Mouse (Mus musculus): ENCODE data around the gene Kcnj12. TPM values are rescaled to one million over a fixed set of nuclear protein-coding genes. Genes with fewer than 3 reads are reported as not detected.

The Kcnj12 gene
- polyA plus RNA-seq, 1 experiment from 2014 or later, result not detected

GRCm38 (mm10) chr11:61119996-61120583, 97.7 kb downstream of the Kcnj12 start:
- Histone ChIP-seq H3K27me3 (ENCODE audit: insufficient read depth, low read length) (no peaks in the 10 kb centered on the region), H3K9me3 (ENCODE audit: low read length) (no peaks in the 10 kb centered on the region), H3K36me3 (replicated peaks; ENCODE audit: insufficient read depth, low read length) (no peaks in the 10 kb centered on the region), H3K27ac (ENCODE audit: low read depth) (no peak overlapping the region), H3K4me3 (ENCODE audit: low read depth, low read length) (no peak overlapping the region), H3K9ac (replicated peaks) (no peak overlapping the region), H3K4me1 (ENCODE audit: insufficient read depth) (0 out of 2 replicates have a peak, but pooled peaks cover 2% of the 10 kb centered on the region), H3K4me2 (ENCODE audit: low read depth, low read length) (no peak overlapping the region)
- TF ChIP-seq EP300 (IDR thresholded peaks at IDR 0.05; ENCODE audit: low read depth), result no peak
- TF ChIP-seq CTCF (IDR thresholded peaks at IDR 0.05; ENCODE audit: low read depth), result no peak
- 77% methylated on average over 3 of the region's 3 CpGs for WGBS (ENCODE audit: insufficient replicate concordance)
- ATAC-seq (no peak), DNase-seq (no peak)

Other genes starting within 250 kb of the Kcnj12 start
- gene Top3a, start 245.2 kb upstream of the Kcnj12 start, polyA plus RNA-seq (2015; fragmentation: Nextera tagmentation; extraction: Ambion mirVana), result 2.5 and 3.2 TPM in 2 replicates
- gene Smcr8, start 245.0 kb upstream of the Kcnj12 start, polyA plus RNA-seq (2015; fragmentation: Nextera tagmentation; extraction: Ambion mirVana), result 1.9 and 2.0 TPM in 2 replicates
- gene Shmt1, start 210.8 kb upstream of the Kcnj12 start, polyA plus RNA-seq (2015; fragmentation: Nextera tagmentation; extraction: Ambion mirVana), result 100 and 103 TPM in 2 replicates
- 16.4 TPM in 2 replicates for gene Dhrs7b, start 191.9 kb upstream of the Kcnj12 start, polyA plus RNA-seq (2015; fragmentation: Nextera tagmentation; extraction: Ambion mirVana)
- 26.7 and 28.8 TPM in 2 replicates for gene Tmem11, start 143.3 kb upstream of the Kcnj12 start, polyA plus RNA-seq (2015; fragmentation: Nextera tagmentation; extraction: Ambion mirVana)
- 6.0 and 6.2 TPM in 2 replicates for gene Natd1, start 107.8 kb upstream of the Kcnj12 start, polyA plus RNA-seq (2015; fragmentation: Nextera tagmentation; extraction: Ambion mirVana)
- gene Map2k3, start 90.5 kb upstream of the Kcnj12 start, polyA plus RNA-seq (2015; fragmentation: Nextera tagmentation; extraction: Ambion mirVana), result 61.7 and 66.5 TPM in 2 replicates
- gene Tnfrsf13b, start 104.2 kb downstream of the Kcnj12 start, polyA plus RNA-seq (2015; fragmentation: Nextera tagmentation; extraction: Ambion mirVana), result 8.1 and 9.4 TPM in 2 replicates
- 8.7 and 10.0 TPM in 2 replicates for gene Usp22, start 152.5 kb downstream of the Kcnj12 start, polyA plus RNA-seq (2015; fragmentation: Nextera tagmentation; extraction: Ambion mirVana)
- gene Aldh3a1, start 185.0 kb downstream of the Kcnj12 start, polyA plus RNA-seq (2015; fragmentation: Nextera tagmentation; extraction: Ambion mirVana), result 0.09 and 0.12 TPM in 2 replicates
- 89.8 and 93.3 TPM in 2 replicates for gene Aldh3a2, start 244.9 kb downstream of the Kcnj12 start, polyA plus RNA-seq (2015; fragmentation: Nextera tagmentation; extraction: Ambion mirVana)

All from liver, postnatal 0 days (tissue).